Mouse (Mus musculus) CH12.LX (cell line): ENCODE measurements around the gene Mogat2. TPM values are rescaled to one million over a fixed set of nuclear protein-coding genes. Genes with fewer than 3 reads are reported as not detected.

Experiments used
- DNase-seq: peaks from one replicate; pipeline ENCODE4 v3.0.0-alpha.2; 2013; ENCODE audit errors: extremely low read depth
- H3K27ac ChIP-seq: 2 replicates; pipeline ENCODE4 v1.5.1; 2012; ENCODE audit warnings: low read depth, mild to moderate bottlenecking, control low read depth, moderate library complexity; ENCODE audit not compliant: insufficient read depth
- H3K27me3 ChIP-seq: replicated peaks from 2 replicates; pipeline ENCODE3; 2012; ENCODE audit warnings: inconsistent platforms
- H3K36me3 ChIP-seq, 2 experiments: replicated peaks in 1 of 2; 2 replicates each; pipeline versions ENCODE3 to v1.6.1; 2012; ENCODE audit warnings: inconsistent platforms in 1 of 2, low read length in 1 of 2, mild to moderate bottlenecking in 1 of 2, mixed read lengths in 1 of 2, moderate library complexity in 1 of 2; ENCODE audit not compliant: control insufficient read depth in 1 of 2, insufficient read depth in 1 of 2
- H3K4me1 ChIP-seq, 2 experiments: 2 replicates each; pipeline ENCODE4 v1.6.1; 2012; ENCODE audit warnings: inconsistent platforms in 1 of 2, moderate library complexity in 1 of 2; ENCODE audit not compliant: insufficient read depth in 2 of 2, control insufficient read depth in 1 of 2
- H3K4me2 ChIP-seq: 2 replicates; pipeline ENCODE4 v1.6.1; 2012; ENCODE audit warnings: low read depth, mild to moderate bottlenecking, control low read depth; ENCODE audit not compliant: poor library complexity, insufficient read depth, severe bottlenecking
- H3K4me3 ChIP-seq, 3 experiments: fragments of 150-350 bp in 1 of 3; sonication (generic) in 1 of 3; replicated peaks in 1 of 3; 2 replicates each; pipeline versions ENCODE3 to v1.5.1; 2011 to 2012; ENCODE audit warnings: low read depth in 2 of 3, low read length in 2 of 3, mild to moderate bottlenecking in 2 of 3, moderate library complexity in 2 of 3, control low read depth in 1 of 3, improper control_type of control experiment in 1 of 3, inconsistent platforms in 1 of 3, mixed read lengths in 1 of 3; ENCODE audit not compliant: poor library complexity in 1 of 3
- H3K79me2 ChIP-seq: replicated peaks from 2 replicates; pipeline ENCODE4 v1.6.1; 2012; ENCODE audit warnings: mild to moderate bottlenecking, moderate library complexity; ENCODE audit not compliant: control insufficient read depth, poor library complexity, insufficient read depth, severe bottlenecking; ENCODE audit errors: extremely low read depth
- H3K9ac ChIP-seq: 2 replicates; pipeline ENCODE4 v1.6.1; 2012; ENCODE audit warnings: low read depth, mild to moderate bottlenecking, control low read depth, moderate library complexity; ENCODE audit not compliant: insufficient read depth
- H3K9me3 ChIP-seq: replicated peaks from 2 replicates; pipeline ENCODE3; 2012; ENCODE audit warnings: low read length, inconsistent platforms, mixed read lengths
- BHLHE40 ChIP-seq: IDR thresholded peaks from 2 replicates; pipeline ENCODE4 v1.6.1; 2011; ENCODE audit warnings: mild to moderate bottlenecking, low read depth, low read length, improper control_type of control experiment
- CHD1 ChIP-seq: IDR thresholded peaks from 2 replicates; pipeline ENCODE4 v1.6.1; 2012; ENCODE audit warnings: low read depth, low read length, improper control_type of control experiment, inconsistent platforms
- CHD2 ChIP-seq: IDR thresholded peaks from 2 replicates; pipeline ENCODE4 v1.6.1; 2011; ENCODE audit warnings: low read length, improper control_type of control experiment
- CTCF ChIP-seq, 2 experiments: IDR thresholded peaks in 1 of 2; conservative IDR thresholded peaks in 1 of 2; 2 replicates each; pipeline ENCODE4 v1.5.1; 2011 to 2012; ENCODE audit warnings: low read depth in 2 of 2, low read length in 2 of 2, improper control_type of control experiment in 1 of 2, inconsistent platforms in 1 of 2, mild to moderate bottlenecking in 1 of 2, moderate library complexity in 1 of 2
- E2F4 ChIP-seq: IDR thresholded peaks from 2 replicates; pipeline ENCODE4 v1.6.1; 2011; ENCODE audit warnings: low read depth, low read length, improper control_type of control experiment; ENCODE audit not compliant: insufficient replicate concordance
- ELF1 ChIP-seq: IDR thresholded peaks from 2 replicates; pipeline ENCODE4 v1.6.1; 2014; ENCODE audit warnings: low read depth, mild to moderate bottlenecking, inconsistent platforms, low read length, improper control_type of control experiment
- EP300 ChIP-seq: IDR thresholded peaks from 2 replicates; pipeline ENCODE4 v1.6.1; 2011; ENCODE audit warnings: low read length, improper control_type of control experiment
- GABPA ChIP-seq: IDR thresholded peaks from 2 replicates; pipeline ENCODE4 v1.6.1; 2012; ENCODE audit warnings: low read depth, low read length, improper control_type of control experiment, inconsistent platforms; ENCODE audit not compliant: insufficient replicate concordance
- HCFC1 ChIP-seq: IDR thresholded peaks from 2 replicates; pipeline ENCODE4 v1.6.1; 2012; ENCODE audit warnings: low read depth, mild to moderate bottlenecking, inconsistent platforms, low read length, improper control_type of control experiment
- JUN ChIP-seq: IDR thresholded peaks from 2 replicates; pipeline ENCODE4 v1.6.1; 2011; ENCODE audit warnings: low read depth, mild to moderate bottlenecking, low read length, improper control_type of control experiment, moderate library complexity; ENCODE audit not compliant: insufficient read depth
- KAT2A ChIP-seq: IDR thresholded peaks from 2 replicates; pipeline ENCODE4 v1.6.1; 2012; ENCODE audit warnings: low read length, improper control_type of control experiment, inconsistent platforms; ENCODE audit not compliant: insufficient replicate concordance
- MYC ChIP-seq: IDR thresholded peaks from 2 replicates; pipeline ENCODE4 v1.6.1; 2011; ENCODE audit warnings: low read depth, mild to moderate bottlenecking, improper control_type of control experiment, low read length
- RCOR1 ChIP-seq: conservative IDR thresholded peaks from 2 replicates; pipeline ENCODE4 v1.6.1; 2012; ENCODE audit warnings: low read depth, mild to moderate bottlenecking, inconsistent platforms, low read length, improper control_type of control experiment
- SIN3A ChIP-seq: IDR thresholded peaks from 2 replicates; pipeline ENCODE4 v1.6.1; 2012; ENCODE audit warnings: low read length, improper control_type of control experiment, inconsistent platforms
- SMC3 ChIP-seq: IDR thresholded peaks from 2 replicates; pipeline ENCODE4 v1.6.1; 2011; ENCODE audit warnings: low read depth, low read length, improper control_type of control experiment
- TBP ChIP-seq: conservative IDR thresholded peaks from 2 replicates; pipeline ENCODE4 v1.6.1; 2011; ENCODE audit warnings: low read depth, low read length, improper control_type of control experiment
- TCF12 ChIP-seq: IDR thresholded peaks from 2 replicates; pipeline ENCODE4 v1.6.1; 2014; ENCODE audit warnings: low read depth, mild to moderate bottlenecking, inconsistent platforms, low read length, improper control_type of control experiment
- USF2 ChIP-seq: conservative IDR thresholded peaks from 2 replicates; pipeline ENCODE4 v1.6.1; 2011; ENCODE audit warnings: low read depth, low read length, improper control_type of control experiment
- ZKSCAN1 ChIP-seq: IDR thresholded peaks from 2 replicates; pipeline ENCODE4 v1.6.1; 2012; ENCODE audit warnings: low read depth, inconsistent platforms, low read length, improper control_type of control experiment, borderline replicate concordance
- ZMIZ1 ChIP-seq: IDR thresholded peaks from 2 replicates; pipeline ENCODE4 v1.6.1; 2012; ENCODE audit warnings: low read depth, mild to moderate bottlenecking, inconsistent platforms, low read length, improper control_type of control experiment
- dilution Hi-C: fragments of 300-500 bp; cut with MboI; formaldehyde crosslinking; loops from 2 replicates; pipeline ENCODE4 v1.14.3; 2020; ENCODE audit warnings: low sequenced_read_pairs; ENCODE audit not compliant: extremely low pct_unique_long_range_greater_than_20kb, extremely low pct_ligation_motif_present
- in situ Hi-C: fragments of 300-500 bp; cut with MboI; formaldehyde crosslinking; loops from 3 replicates; pipeline ENCODE4 v1.14.3; 2019; ENCODE audit warnings: low sequenced_read_pairs, low pct_ligation_motif_present, low pct_unique_long_range_greater_than_20kb, mixed read lengths
- polyA plus RNA-seq: library from polyadenylated mRNA; unstranded; fragments of >175 nt; gene quantifications from 2 replicates; pipeline ENCODE4 v1.2.1, GENCODE M21; 2012; ENCODE audit warnings: low read depth; ENCODE audit not compliant: insufficient read length
- total RNA-seq, 2 experiments: library from RNA; depleted of rRNA; stranded (reverse); fragments of 300-350 nt in 1 of 2; fragments of >200 nt in 1 of 2; gene quantifications; 2 replicates each; pipeline ENCODE4 v1.2.3; 2012 to 2014

Mogat2 gene
- total and polyA plus RNA-seq, 3 experiments: not detected

DNA sequence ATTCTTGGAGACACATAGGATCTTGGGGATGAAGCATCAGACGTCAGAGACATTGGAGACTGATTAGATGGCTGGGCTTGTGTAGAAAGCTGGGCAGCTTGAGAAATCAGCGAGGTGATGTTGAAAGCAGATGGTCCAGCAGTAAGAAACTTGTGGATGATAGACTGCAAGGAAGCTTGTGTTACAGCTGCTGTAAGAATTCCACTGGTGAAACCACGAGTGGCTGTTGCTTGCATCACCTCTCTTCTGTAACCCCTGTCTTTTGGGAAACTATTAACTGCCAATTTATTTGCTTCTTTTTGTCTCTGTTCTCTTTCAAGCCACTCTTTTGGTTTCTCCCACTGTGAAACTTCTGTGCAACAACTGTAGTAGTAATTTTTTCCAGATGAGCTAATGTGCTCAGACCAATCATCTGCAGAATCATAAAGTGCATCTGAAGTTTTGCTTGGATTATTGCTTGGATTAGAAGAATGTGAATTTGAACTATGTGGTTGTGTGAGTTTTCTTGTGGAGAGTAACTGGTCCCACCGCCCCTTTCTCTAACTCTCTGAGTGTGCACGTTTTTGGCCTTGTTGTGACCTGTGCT lies 9.8 kb upstream of the Mogat2 start:
- no peak for TF ChIP-seq MYC
- TF ChIP-seq BHLHE40: no peak
- no peak for TF ChIP-seq ZKSCAN1
- TF ChIP-seq TCF12: no peak
- no peak for TF ChIP-seq CTCF (conservative IDR thresholded peaks at IDR 0.05 in 1 of 2, IDR thresholded peaks at IDR 0.05 in 1 of 2; ENCODE audit: low read depth in 2 of 2, low read length in 2 of 2)
- peak; percentile 46; the same call in 1 of the 2 replicates for TF ChIP-seq JUN
- DNase-seq: no peak
- no peak overlapping the region for H3K4me2 ChIP-seq
- no peak overlapping the region for H3K27ac ChIP-seq
- no peaks in the 10 kb centered on the region; a peak in 1 of 4 replicates for H3K4me1 ChIP-seq
- H3K79me2 ChIP-seq: no peaks in the 10 kb centered on the region
- no peak overlapping the region for H3K9ac ChIP-seq
- H3K36me3 ChIP-seq: no peaks in the 10 kb centered on the region
- dilution Hi-C loops (no loop called here), in situ Hi-C loops (no loop called here)
- no peak overlapping the region for H3K4me3 ChIP-seq
- H3K9me3 ChIP-seq: no peaks in the 10 kb centered on the region
- H3K27me3 ChIP-seq: no peaks in the 10 kb centered on the region

DNA sequence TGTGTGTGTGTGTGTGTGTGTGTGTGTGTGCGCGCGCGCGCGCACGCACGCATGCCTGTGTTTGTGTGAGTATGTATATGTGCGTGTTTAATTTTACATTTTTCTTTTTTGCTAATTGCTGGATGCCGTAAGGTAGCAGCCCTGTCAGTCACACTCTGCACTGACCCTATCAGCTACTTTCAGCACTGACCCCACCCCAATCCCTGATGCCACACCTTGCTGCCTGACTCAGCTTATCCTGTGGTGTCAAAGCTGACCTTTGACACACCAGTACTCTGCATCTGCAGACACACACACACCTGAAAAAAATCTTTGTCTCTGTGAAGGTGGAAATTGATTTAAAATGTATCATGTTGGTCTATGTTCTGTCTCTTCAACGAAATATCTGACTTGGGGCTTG lies 3.7 kb upstream of the Mogat2 start:
- dilution Hi-C loops: no loop called here
- no peak for DNase-seq
- Histone ChIP-seq H3K4me1 (peaks cover 0 to 4% of the 10 kb centered on the region in 2 experiments; a peak in 1 of 4 replicates), H3K27me3 (peaks cover 15% of the 10 kb centered on the region), H3K36me3 (no peaks in the 10 kb centered on the region), H3K9me3 (no peaks in the 10 kb centered on the region), H3K4me2 (no peak overlapping the region), H3K4me3 (no peak overlapping the region), H3K79me2 (no peaks in the 10 kb centered on the region), H3K27ac (no peak overlapping the region), H3K9ac (no peak overlapping the region)
- in situ Hi-C loops: no loop called here
- no peak for TF ChIP-seq TCF12
- TF ChIP-seq EP300: no peak
- no peak for TF ChIP-seq CHD2
- TF ChIP-seq ZMIZ1: no peak
- TF ChIP-seq TBP: no peak
- no peak for TF ChIP-seq ELF1
- TF ChIP-seq SMC3: no peak
- no peak for TF ChIP-seq CHD1
- no peak for TF ChIP-seq HCFC1
- TF ChIP-seq E2F4: no peak
- no peak for TF ChIP-seq JUN
- no peak for TF ChIP-seq KAT2A
- no peak for TF ChIP-seq SIN3A
- TF ChIP-seq GABPA: no peak
- no peak for TF ChIP-seq RCOR1
- TF ChIP-seq USF2: no peak
